Mouse (Mus musculus) kidney, adult 2 months (tissue): Measurements from ENCODE around the gene Cyp2d12.
"Not testable (repeated sequence)": the region's sequence is repeated elsewhere in the genome, so short reads cannot be mapped to it uniquely, and the experiment has no call there.

Source experiments
- CTCF ChIP-seq: fragments of 200-500 bp; conservative IDR thresholded peaks from 2 replicates; pipeline ENCODE4 v1.5.1; 2011; ENCODE audit warnings: low read depth, mild to moderate bottlenecking, control low read depth, low read length, moderate library complexity, mixed read lengths; ENCODE audit not compliant: insufficient read depth, insufficient read length
- POLR2A ChIP-seq: fragments of 200-500 bp; IDR thresholded peaks from one replicate; pipeline ENCODE4 v1.6.1; 2011; ENCODE audit warnings: low read depth, low read length, control low read depth

GRCm38 (mm10) chr15:82512111-82512510, 42.8 kb upstream of the Cyp2d12 start:
- TF ChIP-seq POLR2A, CTCF: not testable (repeated sequence)
